Mouse (Mus musculus) layer of hippocampus, adult 9-11 months (tissue): ENCODE data around the gene Gm21970.
A peak's percentile ranks its signal among the peaks of the same experiment; 100 is the strongest.

ENCODE experiments used
- DNase-seq: peaks from one replicate; pipeline ENCODE4 v3.0.0; 2022

Gene Gm21970

DNA sequence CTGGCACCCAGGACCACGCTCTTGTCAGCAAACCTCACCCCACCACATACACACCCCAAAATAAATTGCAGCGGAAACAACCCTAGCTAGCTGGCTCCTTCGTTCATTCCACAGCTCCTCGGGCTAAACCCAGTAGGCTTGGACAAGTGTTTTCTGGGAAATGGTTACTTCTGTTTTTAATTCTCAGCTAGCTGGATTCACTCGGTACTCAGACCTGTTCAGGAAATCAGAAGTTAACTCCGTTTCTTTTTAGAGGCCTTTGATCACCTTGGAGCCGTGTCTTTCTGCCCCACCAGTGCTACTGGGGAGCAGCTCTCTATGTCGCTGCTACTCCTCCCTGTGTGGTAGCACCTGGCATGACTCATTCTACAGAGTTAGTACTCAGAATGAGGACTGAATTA is 51.7 kb downstream of the Gm21970 start:
- DNase-seq: no peak

DNA sequence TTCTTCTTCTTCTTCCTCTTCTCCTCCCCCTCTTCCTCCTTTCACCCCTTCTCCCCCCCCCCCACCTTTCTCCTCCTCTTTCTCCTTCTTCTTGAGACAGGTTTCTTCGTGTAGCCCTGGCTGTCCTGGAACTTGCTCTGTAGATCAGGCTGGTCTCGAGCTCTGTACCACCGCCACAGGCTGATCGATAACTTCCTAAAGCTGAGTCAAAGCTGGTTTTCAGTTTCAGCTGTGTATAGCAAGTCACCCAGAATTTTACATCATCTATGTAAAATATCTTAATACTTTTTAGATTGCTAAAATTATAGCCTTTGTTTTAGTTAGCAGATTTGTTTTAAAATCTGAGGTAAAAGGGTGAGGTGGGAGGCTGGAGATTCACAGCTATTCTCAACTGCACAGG is 53.3 kb downstream of the Gm21970 start:
- DNase-seq: no peak

DNA sequence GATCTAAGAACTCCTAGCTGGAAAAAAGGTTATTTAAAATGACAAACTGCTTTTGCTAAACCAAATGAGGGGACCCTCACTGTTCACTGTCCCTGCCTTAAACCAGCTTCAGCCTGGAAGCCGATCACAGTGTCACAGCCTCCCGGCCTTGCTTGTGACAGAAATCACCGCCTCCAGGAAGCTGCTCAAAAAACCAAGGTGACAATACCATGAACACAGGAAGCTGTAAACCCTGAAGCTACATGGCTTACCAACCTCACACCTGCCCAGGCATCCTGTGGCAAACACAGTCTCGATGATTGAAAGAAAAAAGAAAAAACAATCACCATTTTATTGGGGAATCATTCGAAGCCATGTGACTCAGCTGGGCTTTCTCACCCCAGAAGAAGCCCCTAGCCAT is 54.0 kb downstream of the Gm21970 start:
- DNase-seq: no peak

DNA sequence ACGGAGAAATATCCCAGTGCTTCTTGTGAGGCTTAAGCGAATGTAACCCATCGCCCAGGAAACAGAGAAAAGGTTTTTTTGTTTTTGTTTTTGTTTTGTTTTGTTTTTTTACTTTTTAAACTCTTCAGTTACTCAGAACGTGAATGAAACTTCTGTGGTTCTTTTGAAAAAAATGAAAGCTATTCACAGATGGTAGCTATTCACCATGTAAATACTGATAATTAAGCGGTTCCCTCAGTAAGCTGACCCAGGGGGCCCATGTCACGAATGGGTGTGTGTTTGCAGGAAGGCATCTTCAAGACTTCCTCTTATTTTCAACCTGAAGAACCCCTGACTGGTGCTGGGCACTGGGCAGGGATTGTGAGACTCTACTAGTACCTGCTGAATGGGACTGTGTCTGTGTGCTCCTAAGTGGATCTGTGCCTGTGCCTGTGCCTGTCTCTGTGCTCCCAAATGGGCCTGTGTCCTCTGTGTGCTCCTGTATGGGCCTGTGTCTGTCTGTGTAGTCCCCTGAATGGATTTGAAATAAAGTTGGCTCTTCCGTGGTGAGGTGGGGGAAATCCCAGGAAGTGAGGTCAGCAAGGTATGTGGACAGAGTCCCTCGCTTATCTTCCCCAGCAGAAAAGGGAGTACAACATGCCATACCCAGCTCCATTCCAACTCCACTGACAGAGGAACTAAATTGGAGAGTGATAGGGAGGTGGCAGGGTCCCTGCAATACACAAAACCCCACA is 55.4 kb downstream of the Gm21970 start:
- no peak for DNase-seq

DNA sequence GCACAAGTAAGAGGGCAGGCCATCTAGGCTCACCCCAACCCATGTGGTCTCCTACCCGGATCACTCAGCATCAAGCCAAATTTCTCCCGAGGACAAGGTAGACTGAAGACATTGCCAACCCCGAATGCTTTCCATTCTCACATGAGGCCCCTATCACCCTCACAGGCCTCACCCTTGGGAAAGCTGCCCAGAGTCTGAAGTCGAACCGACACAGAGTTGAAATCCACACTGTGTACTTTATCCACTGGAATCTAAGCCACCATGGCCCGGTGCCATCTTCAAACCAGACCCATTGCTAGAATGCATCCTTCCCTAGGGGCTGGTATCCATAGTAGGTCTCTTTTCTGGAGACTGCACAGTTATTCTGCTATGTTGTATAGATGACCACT is 56.0 kb downstream of the Gm21970 start:
- DNase-seq: no peak

DNA sequence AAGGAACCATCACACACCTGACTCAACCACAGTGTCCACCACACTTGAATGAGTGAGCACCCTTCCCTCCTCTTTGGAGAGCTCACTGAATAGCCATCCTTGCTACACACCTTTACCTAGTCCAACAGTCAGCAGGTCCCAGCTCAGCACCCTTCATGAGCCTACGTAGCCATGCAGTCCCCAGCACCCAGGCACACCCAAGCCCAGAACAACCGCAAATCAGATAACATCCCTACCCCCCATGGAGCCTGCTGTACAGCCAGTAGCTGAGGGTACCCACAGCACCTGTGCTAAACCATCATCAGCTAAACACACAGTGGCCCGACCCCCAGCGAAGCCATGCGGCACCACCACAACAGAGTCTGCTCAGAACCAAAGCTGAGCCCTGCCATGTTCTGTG is 56.6 kb downstream of the Gm21970 start:
- DNase-seq: no peak

DNA sequence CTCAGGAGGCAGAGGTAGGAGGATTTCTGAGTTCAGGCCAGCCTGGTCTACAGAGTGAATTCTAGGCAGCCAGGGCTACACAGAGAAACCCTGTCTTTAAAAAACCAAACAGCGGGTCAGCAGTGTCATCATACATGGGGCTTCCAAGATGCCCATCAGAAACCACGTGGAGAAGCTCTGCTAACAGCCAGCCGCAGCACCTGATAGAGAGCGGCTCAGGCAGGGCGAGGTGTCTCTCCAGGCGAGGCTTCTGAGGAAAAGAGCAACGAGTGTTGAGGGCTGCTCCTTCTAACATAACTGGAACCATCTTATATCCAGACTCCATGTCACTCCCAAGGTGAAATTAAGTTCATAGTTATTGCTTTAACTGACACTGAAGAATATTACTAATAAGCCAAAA is 57.4 kb downstream of the Gm21970 start:
- no peak for DNase-seq

DNA sequence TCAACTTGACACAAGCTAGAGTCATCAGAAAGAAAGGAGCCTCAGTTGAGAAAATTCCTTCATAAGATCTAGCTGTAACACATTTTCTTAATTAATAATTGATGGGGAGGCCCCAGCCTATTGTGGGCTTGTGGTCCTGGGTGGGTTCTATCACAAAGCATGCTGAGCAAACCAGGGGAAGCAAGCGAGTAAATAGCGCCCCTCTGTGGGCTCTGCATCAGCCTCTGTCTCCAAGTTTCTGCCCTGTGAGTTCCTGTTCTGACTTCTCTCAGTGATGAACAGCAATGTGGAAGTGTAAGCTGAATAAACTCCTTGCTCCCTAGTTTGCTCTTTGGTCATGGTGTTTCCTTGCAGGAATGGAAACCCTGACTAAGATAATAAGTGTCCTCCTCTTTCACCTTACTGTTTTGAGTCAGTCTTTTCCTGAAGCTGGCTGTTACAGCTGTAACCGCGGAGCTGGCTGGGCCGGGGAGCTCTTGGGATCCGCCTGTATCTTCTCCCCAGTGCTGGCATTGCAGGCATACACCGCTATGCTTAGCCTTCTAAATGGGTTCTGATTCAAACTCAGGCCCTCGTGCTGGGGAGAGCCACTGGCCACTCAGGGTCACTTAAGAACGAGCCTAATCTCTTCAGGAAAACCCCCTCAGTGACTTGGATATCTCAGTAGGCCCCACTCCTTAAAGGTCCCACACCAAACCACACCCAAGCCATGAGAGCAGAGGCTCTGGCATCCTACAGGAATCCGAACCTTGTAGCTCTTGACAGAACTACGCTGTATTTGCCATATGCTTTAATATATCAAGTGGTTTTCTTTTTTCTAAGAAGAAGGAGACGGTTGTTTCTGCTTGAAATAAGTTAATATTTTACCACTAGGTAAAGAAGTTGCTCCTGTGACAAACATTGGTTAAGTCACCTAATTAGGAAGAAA is 58.9 kb downstream of the Gm21970 start:
- no peak for DNase-seq

DNA sequence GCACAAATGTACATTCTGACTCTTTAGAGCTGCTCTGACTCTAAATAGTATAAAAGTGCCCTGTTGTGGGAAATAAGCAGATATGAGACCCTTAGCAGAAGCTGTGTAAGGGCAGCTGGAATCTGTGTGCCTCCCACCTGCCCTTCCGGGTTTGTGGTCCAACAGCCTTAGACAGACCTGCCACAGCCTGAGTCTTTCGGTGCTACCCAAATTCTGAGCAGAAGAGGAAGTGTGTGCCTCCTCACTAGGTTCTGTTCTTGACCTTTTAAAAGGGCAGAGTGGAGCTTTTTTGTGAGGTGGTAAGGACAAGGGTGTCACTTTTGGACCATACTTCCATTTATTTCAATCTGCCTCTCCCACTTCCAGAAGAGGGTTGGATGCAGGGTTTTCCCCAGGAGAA is 60.4 kb downstream of the Gm21970 start:
- DNase-seq: no peak

DNA sequence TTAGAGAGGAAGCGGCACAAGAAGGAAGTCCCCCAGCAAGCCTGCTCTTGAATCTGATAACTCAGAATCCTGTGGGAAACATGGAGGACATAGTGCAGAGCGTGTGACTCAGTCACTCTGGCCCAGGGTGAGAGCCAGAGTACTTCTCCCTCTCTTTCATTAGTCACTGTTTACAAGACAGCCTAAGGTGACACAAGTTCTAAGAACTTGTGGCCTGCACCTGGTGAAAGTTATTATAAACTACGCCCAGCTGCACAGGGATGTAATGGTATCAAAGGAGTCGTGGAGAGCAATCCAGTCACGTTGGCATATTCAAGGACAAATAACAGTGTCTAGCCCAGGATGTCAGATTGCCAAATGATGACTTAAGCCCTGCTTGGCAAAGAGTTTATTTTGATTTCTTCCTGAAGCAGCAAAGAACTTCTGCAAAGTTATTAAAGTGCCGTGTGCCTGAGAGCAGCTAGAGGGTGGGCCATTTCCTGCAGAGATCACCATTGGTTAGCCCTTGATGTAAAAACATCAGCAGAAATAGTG is 60.9 kb downstream of the Gm21970 start:
- DNase-seq: no peak

DNA sequence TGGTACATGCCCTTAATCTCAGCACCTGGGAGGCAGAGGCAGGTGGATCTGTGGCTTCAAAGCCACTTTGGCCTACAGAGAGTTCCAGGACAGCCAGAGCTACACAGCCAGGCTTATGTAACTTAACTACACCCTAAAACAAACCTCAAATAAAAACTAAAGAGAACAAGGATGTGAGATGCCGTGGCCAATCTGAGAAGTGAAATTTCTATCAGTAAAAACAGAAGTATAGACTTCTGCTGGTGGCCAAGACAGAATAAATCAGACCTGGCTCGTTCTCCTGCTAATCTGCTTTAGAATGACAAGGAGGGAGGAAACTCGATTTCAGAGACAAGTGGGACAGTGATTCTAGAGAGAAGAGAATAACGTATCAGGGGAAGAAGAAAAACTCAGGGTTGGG is 64.3 kb downstream of the Gm21970 start:
- DNase-seq: no peak

DNA sequence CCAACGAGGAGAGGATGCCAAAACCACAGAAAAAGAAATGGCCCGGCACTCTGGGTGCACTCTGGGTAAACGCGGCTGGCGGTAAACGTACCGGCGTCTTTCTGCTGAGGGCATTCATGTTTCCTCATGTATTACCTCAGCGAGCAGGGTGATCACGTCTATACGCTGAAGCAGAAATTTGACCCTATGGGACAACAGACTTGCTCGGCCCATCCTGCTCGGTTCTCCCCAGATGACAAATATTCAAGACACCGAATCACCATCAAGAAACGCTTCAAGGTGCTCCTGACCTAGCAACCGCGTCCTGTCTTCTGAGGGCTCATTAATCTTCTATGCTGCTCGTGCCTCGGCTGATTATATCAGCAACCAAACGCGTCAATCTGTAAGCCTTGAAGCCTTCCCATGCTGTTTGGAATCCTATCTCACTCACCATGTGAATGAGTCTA is 66.8 kb downstream of the Gm21970 start:
- no peak for DNase-seq

DNA sequence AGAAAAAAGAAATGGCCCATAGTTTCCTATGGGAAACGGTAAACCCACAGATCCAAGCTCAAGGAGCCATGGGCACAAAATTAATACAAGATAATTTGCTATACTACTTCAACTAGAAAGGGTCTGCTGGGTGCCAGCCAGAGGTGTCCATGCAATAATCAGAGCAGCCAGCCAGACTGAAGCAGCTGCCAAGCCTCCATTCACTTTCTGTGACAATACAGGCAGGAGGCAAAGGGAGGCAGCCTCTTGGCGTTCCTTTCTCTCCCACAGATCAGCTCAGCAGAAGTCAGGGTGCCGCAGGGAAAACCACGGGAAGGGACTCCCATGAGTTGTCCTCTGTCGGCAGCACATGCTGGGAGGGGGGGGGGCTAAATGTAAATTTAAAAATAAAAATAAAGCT is 67.5 kb downstream of the Gm21970 start:
- no peak for DNase-seq

DNA sequence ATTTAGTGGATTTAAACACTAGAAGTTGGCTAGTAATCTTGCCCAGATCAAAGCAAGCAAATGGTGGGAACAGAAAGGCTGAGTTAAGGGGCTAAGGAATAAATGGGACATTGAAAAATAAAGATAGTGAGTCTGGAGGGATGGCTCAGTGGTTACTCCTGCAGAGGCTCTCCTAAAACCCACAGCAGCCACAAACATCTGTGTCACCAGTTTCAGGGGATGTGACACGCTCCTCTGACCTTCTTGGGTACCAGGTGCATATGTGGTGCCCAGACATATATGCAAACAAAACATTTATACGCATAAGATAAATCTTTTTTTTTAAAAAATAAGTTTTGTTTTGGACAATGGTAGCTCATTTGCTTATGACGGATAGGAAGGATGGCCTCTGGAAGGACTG is 67.9 kb downstream of the Gm21970 start:
- DNase-seq: no peak

DNA sequence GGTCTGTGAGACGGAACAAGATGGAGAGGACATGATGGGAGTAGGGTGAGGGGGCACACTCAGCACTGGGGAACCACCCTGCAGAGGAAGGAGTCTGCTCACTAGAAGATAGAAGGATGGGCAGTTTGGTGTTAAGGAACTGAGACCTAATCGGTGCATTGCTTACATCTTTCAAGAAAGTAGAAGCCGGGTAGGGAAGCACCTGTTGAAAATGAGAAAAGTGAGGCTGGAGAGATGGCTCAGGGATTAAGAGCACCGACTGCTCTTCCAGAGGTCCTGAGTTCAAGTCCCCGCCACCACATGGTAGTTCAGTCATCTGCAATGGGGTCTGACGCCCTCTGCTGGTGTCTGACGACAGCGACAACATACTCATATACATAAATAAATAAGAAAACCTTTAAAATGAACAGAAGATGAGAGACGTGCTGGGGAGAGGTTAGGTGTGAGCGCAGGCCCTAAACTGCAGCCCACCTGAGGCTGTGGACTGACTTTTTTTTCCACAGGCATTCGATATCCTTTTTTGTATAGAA is 68.4 kb downstream of the Gm21970 start:
- DNase-seq: no peak

DNA sequence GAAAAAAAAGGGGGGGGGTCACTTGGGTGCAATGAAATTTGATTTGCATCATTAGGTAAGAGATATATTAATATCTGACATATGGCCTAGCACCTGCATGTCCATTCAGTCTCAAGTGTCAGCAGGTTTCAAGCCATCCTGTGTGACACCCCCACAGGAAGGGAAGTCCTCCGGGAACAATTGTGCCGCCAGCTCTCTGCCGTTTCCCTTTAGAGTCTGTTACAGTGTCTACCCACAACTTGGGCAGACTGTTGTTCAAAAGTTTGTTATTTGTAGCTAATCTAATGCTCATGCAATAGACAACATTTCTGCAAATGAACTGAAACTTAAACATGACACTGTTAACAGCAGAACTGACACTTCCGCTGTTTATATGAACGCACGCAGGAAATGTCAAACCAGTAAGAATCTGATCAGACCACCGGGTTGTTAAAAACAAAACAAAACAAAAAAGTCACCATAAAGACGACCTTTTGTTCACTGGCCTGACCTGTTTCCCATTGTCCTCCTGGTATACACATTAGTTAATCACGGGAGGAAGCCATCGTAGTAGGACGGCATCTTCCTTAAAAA is 69.6 kb downstream of the Gm21970 start:
- DNase-seq: no peak

DNA sequence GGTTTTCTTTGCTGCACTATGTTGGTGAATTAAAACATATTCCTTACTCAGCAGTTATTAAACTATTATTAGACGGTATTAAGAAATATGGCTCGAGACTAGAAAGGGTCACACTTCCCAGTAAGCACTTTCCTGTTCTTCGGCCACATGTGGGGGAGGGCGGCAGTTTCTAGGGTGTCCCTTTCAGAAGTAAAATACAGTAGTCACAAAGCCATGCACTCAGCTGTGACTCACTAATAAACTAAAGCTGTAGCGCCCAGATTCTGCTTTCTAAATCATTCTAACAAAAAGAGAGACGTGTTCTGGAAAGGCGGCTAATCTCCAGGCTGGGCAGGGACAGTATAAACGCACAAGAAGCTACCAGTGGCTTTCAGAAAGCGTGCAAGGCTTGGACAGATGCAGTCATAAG is 70.3 kb downstream of the Gm21970 start:
- DNase-seq: no peak

DNA sequence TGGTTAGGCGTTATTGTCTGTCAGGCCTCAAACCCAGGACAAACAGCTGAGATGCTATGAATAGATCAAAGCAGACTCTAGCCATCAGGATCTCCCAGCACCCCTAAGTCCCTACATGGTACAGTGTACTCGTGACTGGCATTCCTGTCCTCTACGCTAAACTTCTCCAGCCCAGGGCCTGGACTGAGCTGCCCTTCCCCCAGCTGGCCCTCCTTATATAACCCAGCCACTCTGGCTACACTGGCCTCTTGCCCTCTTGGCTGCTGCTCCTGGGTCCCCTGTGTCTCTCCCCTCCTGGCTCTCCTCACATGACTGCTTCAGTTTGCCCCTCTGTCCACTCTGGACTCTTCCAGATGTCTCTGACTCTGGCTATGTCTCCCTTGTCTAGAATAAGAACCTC is 71.1 kb downstream of the Gm21970 start:
- no peak for DNase-seq

DNA sequence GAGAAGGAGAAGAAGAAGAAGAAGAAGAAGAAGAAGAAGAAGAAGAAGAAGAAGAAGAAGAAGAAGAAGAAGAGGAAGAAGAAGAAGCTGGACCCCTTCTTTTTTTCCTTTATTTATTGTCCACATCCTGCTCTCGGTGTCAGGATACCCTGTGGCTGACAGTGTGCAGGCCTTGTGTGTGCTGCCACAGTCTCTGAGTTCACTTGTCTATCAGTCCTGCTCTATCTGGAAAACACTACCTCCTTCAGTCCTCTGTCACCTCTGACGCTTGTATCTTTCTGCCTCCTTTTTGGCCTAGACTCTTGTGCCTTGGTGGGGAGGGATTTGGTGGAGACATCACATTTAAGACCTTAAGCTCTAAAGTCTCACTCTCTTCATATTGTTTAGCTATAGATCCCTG is 71.9 kb downstream of the Gm21970 start:
- DNase-seq: no peak

DNA sequence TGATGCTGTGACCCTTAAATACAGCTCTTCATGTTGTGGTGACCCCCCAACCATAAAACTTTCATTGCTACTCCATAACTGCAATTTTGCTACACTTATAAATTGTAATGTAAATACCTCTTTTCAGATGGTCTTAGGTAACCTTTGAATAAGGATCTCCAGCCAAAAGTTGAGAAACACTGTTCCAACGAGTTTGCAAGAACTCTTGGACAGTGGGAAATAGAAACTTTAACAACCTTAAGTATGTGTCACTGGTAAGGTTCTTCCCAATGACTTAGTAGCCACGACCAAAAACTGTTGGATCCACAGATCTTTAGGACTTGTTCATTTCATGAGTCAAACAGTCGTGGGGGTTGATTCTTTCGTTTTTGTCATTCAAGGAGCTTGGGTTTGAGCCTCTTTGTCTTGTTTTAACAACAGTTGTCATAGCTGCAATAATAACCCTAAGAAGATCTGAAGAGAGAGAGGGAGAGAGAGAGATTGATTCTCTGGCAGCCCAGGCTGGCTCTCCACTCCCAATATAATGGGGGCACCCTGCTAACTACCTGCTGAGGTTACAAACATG is 72.4 kb downstream of the Gm21970 start:
- no peak for DNase-seq

DNA sequence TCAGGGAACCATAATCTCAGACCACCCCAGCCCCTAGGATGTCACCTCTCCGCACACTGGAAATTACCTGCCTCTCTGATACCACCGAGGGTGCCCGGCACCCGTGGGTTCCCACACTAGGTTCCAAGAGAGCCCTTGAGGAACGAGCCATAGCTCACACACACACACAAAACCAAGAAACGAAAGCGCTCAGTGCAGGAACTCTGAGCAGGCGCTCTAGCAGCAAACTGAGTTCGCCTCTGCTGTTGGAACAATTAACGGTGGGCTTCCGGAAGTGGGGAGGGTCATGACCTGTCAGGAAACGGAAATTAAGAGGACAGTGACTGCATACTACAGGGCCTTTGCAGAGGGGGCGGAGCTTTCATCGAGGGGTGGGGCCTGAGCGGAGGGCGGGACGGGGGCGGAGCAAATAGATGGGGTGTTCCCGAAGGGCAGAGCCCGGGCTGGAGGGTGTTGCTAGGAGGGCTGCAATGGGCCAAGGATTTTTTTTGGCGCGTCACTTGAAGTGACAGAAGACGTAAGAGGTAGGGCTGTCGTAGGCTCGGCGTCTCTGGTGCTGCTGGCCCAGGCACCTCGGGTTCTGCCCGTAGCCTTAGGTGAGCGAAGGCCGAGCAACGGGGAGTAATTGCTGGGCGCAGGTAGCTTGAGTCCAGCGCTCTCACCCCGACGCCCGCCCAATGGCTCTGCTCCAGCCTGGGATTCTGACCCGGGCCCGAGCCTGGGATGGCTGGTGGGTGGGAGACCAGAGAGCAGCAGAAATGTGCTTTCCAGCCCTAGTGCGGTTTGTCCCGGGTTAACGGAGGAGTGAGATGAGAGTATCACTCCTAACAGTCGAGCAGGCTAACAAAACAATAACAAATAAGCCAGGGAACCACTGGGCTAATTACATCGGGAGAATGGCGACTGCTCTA is 73.3 kb downstream of the Gm21970 start:
- DNase-seq: peak; percentile 89
